Mouse (Mus musculus) embryo, embryonic 10 days (tissue): ENCODE results near the gene Ccdc191.
A peak's percentile ranks its signal among the peaks of the same experiment; 100 is the strongest.

ENCODE experiments used
- DNase-seq: peaks from one replicate; pipeline ENCODE4 v3.0.0-alpha.2; 2015; ENCODE audit warnings: low spot score

Ccdc191 gene

GRCm38 (mm10) chr16:43889208-43890004 is at the start of gene Ccdc191:
Ccdc191 (plus strand) TSS chr16:43889800.
- peak; percentile 100 for DNase-seq

GRCm38 (mm10) chr16:43841236-43841635 is 48.4 kb upstream of the Ccdc191 start:
- DNase-seq = no peak

- DNase-seq = no peak
These were observed 39.8 kb upstream of the Ccdc191 start for GRCm38 (mm10) chr16:43849839-43850238.

GRCm38 (mm10) chr16:43858941-43859476 is 30.6 kb upstream of the Ccdc191 start:
- DNase-seq = no peak

GRCm38 (mm10) chr16:43860624-43861023 is 29.0 kb upstream of the Ccdc191 start:
- no peak for DNase-seq

GRCm38 (mm10) chr16:43869805-43870204 is 19.8 kb upstream of the Ccdc191 start:
- no peak for DNase-seq

- DNase-seq = no peak
These were observed 18.2 kb upstream of the Ccdc191 start for GRCm38 (mm10) chr16:43871419-43871818.

- DNase-seq = no peak
These were observed 9.8 kb upstream of the Ccdc191 start for GRCm38 (mm10) chr16:43879769-43880168.

- peak; percentile 35 for DNase-seq
These were observed 8.0 kb upstream of the Ccdc191 start for GRCm38 (mm10) chr16:43881636-43882035.

- no peak for DNase-seq
These were observed 7.3 kb upstream of the Ccdc191 start for GRCm38 (mm10) chr16:43882329-43882728.

- peak; percentile 83 for DNase-seq
These were observed 371 bp downstream of the Ccdc191 start for GRCm38 (mm10) chr16:43890005-43890336.

- DNase-seq = no peak
These were observed 1.2 kb downstream of the Ccdc191 start for GRCm38 (mm10) chr16:43890747-43891336.

GRCm38 (mm10) chr16:43894501-43894900 is 4.9 kb downstream of the Ccdc191 start:
- DNase-seq = no peak

GRCm38 (mm10) chr16:43900138-43900537 is 10.5 kb downstream of the Ccdc191 start:
- DNase-seq = no peak

GRCm38 (mm10) chr16:43900571-43900970 is 11.0 kb downstream of the Ccdc191 start:
- DNase-seq = no peak

GRCm38 (mm10) chr16:43908881-43909280 is 19.3 kb downstream of the Ccdc191 start:
- no peak for DNase-seq

- DNase-seq = no peak
These were observed 29.3 kb downstream of the Ccdc191 start for GRCm38 (mm10) chr16:43918867-43919266.

GRCm38 (mm10) chr16:43922024-43922423 is 32.4 kb downstream of the Ccdc191 start:
- no peak for DNase-seq

GRCm38 (mm10) chr16:43922630-43923029 is 33.0 kb downstream of the Ccdc191 start:
- no peak for DNase-seq

GRCm38 (mm10) chr16:43925001-43925558 is 35.5 kb downstream of the Ccdc191 start:
- DNase-seq = no peak

GRCm38 (mm10) chr16:43925846-43926245 is 36.2 kb downstream of the Ccdc191 start:
- DNase-seq = no peak

GRCm38 (mm10) chr16:43926341-43926859 is 36.8 kb downstream of the Ccdc191 start, which contains the start of gene Qtrt2:
Qtrt2 (minus strand) TSS chr16:43926809.
- DNase-seq = no peak

GRCm38 (mm10) chr16:43930577-43930976 is 41.0 kb downstream of the Ccdc191 start:
- no peak for DNase-seq
